Mouse (Mus musculus) cerebellum, adult 9-10 months (tissue): ENCODE data around the gene Pigb.

ENCODE experiments used
- DNase-seq: peaks from one replicate; pipeline ENCODE4 v3.0.0; 2022

The Pigb gene

GRCm38 (mm10) chr9:73045204-73045603 is 5.0 kb upstream of the Pigb start:
- peak; percentile 65 for DNase-seq

DNA sequence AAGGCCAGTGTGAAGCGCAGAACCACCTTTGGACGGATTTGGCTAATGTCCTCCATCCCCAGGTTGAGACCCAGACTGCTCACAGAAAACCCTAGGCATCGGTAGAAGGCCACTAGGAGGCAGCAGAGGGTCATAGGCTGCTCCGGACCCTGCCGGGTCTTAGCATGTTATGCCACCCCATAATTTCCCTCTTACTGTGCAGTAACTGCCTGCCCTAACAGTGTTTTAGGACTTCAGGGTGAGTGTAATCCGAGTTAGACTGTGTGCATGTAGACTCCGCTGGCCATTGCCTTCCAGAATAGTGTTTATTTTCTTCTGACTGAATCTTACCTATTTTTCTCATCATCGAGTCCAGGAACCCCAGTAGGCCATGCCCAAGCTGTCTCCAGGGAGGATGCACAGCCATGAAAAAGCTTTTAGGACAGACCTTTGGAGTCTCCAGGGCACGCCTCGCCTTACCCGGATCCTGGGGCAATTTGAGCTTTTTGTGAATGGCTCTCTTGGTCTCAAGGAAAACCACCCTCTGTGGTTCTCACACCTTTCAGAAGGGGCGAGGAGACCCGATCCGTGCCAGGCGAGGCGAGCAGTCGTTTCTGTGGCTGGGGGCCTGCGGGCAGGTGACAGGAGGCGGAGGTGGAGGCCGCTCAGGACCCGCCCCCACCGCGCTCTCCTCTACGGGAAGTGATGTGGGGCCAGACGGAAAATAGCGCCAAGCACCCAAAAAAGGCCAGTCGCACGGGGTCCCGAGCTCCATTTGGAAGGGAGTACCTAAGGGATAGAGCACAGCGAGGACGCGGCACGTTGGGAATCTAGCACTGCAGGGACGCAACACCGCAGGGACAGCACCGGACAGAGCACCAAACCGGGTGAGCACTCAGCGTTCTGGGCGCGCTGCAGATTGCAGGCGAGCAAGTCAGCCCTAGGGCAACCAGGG is 4.2 kb upstream of the Pigb start, which contains the start of gene Rab27a:
Rab27a (plus strand) TSS at position 709 of the 934 bp plus-strand sequence.
- peak; percentile 92 for DNase-seq

DNA sequence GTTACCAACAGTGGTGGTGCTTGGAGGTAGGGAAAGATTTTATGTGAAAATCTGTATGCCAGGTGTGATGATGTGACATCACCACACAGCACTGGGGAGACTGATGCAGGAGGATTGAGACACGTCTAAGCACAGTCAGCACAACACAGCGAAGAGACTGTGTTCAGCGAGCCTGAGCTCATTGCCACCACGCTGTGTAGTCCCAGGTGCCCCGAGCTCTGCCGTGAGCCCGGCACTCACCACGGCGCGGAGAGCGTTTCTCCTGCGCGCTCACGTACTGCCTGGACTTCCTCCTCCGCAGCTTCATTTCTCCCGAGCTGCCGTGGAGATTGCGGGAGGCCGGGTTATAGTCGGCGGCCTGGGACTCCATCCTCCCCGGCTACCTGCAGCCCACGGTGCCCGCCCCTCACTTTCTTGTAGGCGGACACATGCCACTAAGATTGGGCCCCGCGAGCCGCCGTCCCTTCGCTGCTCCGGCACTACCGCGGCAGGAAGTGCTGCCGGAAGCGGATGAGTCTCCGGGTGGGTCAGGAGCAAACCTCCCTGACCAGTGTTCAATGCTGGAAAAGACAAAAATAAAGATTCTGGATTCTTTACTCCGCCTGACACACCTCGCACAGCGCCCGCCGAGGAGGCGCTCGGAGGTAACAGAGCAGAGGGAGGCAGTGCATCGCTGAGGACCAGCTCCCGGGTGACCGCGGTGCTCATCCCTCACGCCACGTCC is 794 bp downstream of the Pigb start:
- DNase-seq: peak; percentile 89

DNA sequence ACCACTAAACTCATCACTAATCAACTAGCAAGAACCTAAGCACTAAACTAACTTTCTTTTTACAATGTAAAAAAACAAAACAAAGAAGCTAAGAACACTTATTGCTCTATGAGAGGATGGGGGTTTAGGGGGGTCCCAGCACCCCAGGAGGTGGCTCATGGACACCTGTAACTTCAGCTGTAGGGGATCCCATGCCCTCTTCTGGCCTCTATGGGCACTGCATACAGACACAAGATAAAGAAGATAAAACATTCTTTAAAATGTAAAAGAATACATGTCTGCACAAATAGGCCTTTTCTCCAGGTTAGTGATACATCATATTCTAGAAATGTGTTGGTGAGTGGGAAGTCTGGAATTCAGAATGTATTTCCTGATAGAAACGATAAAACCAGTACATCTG is 6.8 kb downstream of the Pigb start:
- no peak for DNase-seq

GRCm38 (mm10) chr9:73031421-73031820 is 8.8 kb downstream of the Pigb start:
- DNase-seq: peak; percentile 82

GRCm38 (mm10) chr9:73030443-73030842 is 9.7 kb downstream of the Pigb start:
- DNase-seq: no peak

DNA sequence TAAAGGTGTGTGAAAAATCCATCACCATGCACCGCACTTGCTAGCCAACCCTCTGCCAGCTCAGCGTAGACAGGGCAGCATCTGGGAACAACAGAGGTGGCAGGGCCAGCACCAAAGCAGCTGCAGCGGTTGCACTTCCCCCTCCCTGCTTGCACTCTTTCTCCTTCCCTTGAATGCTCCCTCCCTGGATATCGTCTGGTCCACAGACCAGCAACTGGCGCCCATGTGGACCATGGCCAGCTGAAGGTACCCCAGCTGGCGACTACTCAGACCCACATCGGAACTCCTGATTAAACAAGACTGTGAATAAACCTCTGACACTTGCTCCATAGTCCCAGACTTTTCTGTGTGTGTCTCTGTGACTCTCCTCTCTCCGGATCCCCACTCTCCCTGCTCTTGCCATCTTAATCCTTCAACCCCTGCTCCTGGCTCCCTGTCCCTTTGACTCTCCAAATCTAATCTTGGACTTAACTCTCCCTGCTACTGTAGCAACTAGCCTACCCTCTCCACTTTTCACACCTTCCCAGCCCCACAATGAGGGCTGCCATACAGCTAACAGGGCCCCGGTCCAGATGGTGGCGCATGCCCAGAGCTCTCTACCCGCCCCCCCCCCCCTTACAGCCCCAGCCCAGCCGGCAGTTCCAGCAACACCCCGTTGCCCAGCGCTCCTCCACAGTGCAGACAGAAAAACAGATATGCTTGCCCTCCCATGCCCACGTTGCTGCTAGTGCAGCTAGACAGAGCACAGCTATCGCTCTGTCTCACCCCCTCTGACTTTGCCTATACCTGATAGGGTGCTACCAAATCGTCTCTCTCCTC is 14.2 kb downstream of the Pigb start:
- no peak for DNase-seq

GRCm38 (mm10) chr9:73020566-73021097 is 19.5 kb downstream of the Pigb start:
- DNase-seq: no peak

DNA sequence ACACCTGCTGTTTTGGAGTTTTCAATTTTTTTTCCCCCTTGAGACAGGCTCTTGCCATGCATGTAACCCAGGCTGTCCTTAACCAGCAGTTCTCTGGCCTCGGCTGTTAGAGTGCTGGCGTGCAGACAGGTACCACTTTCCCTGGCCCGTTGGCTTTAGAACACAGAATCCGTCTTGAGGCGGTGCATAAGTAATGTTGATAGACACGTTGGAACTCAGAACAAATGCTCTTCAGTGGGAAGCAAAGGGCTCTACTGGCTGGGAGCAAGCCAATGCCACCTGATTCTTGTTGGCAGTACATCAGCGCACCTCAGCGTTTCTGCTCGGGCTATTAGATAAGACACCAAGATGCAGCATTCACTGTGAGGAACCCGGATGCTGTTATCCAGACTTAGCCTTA is 20.3 kb downstream of the Pigb start:
- DNase-seq: peak; percentile 71

GRCm38 (mm10) chr9:73014724-73015123 is 25.5 kb downstream of the Pigb start:
- DNase-seq: no peak

GRCm38 (mm10) chr9:73012629-73013028 is 27.5 kb downstream of the Pigb start:
- DNase-seq: no peak

DNA sequence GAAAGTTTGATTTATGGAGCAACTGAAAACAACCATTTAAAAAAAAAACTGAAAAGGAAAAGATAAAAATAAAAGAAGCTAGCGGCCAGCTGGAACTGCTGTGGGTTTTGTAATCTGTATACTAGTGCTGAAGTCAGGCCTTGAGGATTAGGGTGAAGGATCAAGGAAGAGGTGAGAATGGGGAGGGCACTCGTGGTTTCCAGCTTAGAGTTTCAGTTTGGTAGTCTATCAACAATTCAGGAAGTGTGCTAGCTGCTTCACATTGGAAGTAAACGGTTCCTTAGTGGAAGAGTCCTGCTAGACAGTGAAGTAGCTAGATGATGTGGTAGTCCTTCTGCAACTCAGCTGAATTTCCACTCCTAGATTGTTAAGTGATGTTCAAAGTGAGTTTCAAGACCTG is 31.8 kb downstream of the Pigb start:
- no peak for DNase-seq

- no peak for DNase-seq
Observed at GRCm38 (mm10) chr9:73006175-73006574, 34.0 kb downstream of the Pigb start.

DNA sequence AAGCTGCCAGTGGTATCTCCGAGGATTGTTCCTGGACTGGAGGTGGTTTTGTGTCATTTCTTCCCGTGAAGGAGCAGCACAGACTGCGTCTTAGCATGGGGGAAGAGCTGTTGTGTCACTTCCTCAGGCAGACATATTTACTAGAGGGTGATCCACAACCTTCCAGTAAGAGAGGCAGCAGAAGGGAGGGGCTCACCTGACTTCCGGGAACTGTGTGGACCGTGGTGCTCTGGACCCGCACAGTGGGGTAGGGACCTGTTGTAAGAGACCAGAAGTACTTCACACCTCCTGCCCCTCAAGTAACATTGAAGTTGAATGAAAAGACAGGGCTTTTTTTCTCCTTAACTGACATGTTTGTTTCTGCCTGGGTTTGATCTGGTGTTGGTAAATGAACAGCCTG is 35.1 kb downstream of the Pigb start:
- no peak for DNase-seq

- DNase-seq: no peak
Observed at GRCm38 (mm10) chr9:73004076-73004475, 36.1 kb downstream of the Pigb start.

DNA sequence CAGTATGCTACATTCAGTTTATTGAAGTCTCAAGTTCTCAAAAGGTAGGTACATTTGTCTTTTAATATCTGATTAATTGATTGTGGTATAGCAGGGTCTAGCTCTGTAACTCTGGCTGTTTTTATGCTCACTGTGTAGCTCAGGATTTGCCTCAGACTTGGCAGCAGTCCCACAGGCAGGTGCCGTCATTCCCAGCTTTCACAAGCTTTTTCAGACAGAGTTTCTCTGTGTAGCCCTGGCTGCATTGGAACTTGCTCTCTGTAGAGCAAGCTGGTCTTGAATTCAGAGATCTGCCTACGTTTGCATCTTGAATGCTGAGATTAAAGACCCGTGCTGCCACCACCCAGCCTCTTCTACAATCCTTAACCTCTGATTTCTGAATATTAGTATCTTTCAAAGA is 38.0 kb downstream of the Pigb start:
- no peak for DNase-seq

DNA sequence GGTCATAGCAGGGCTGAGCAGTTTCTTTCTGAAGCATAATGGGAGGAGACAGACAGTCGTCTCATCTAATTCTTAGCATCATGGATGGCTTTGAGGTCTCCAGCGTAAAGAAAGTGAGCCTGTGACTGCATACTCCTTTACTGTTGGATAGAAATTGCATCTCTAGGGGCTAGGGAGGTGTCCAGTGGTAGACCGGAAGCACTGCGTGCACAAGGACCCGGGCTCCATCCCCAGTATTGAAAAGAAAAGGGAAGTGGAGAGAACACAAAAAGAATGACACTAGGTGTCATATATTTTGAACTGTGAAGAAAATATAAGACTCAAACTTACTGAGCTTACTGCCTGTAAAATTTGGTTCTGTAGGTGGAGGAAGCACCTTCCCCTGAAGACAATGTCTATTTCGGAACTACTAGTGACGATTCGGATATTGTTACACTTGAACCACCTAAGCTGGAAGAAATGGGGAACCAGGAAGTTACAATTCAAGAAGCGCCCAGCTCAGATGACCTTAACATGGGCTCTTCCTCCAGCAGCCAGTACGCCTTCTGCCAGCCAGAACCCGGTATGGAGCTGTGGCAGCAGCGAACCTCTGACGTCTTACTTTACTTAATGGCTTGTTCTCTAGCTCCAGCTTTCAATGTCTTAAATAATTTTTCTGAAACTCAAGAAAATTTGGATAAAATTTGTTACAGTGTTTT is 38.7 kb downstream of the Pigb start:
- DNase-seq: no peak

- no peak for DNase-seq
Observed at GRCm38 (mm10) chr9:73000487-73000886, 39.7 kb downstream of the Pigb start.

DNA sequence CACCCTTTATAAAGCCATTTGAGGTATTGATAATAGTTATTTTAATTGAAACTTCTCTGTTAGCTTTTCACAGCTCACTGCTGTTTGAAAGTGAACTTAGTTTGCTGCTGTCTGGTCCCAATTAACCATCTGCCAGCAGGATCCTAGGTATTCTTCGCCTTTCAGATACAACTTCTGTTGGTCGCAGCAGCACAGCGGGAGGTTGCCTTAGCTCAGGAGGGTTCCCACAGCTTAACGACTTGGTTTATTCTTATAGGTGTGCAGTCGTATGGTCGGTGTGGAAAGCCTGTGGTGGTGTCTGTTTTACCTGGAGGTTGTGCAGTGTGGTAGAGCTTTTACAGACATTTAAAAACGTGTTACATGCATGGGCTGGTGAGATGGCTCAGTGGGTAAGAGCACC is 43.4 kb downstream of the Pigb start:
- no peak for DNase-seq

- no peak for DNase-seq
Observed at GRCm38 (mm10) chr9:72996167-72996566, 44.0 kb downstream of the Pigb start.

GRCm38 (mm10) chr9:72992576-72992975 is 47.6 kb downstream of the Pigb start:
- no peak for DNase-seq

DNA sequence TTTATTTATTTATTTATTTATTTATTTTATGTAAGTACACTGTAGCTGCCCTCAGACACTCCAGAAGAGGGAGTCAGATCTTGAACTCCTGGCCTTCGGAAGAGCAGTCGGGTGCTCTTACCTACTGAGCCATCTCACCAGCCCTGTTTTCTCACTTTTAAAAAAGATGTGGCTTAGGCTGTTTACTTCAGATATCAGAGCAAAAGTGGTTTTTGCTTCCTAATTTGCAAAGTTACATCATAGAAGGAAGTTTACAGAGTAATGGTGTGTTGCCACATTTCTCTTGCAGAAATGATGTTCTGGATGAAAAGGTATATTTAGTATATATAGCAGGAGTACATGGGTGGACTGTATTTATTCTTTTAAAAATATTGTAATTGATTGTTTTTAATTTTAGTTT is 48.8 kb downstream of the Pigb start:
- DNase-seq: no peak
